Mouse (Mus musculus) ES-Bruce4 (cell line): ENCODE results near the gene Acy3.

ENCODE experiments used
- CTCF ChIP-seq: IDR thresholded peaks from one replicate; pipeline ENCODE4 v1.8.1; 2011; ENCODE audit warnings: low read depth, low read length
- EP300 ChIP-seq: IDR thresholded peaks from 2 replicates; pipeline ENCODE4 v1.6.1; 2011; ENCODE audit warnings: low read depth, low read length; ENCODE audit not compliant: insufficient read depth
- POLR2A ChIP-seq: IDR thresholded peaks from one replicate; pipeline ENCODE4 v1.8.1; 2011; ENCODE audit warnings: low read length; ENCODE audit not compliant: insufficient read depth

DNA sequence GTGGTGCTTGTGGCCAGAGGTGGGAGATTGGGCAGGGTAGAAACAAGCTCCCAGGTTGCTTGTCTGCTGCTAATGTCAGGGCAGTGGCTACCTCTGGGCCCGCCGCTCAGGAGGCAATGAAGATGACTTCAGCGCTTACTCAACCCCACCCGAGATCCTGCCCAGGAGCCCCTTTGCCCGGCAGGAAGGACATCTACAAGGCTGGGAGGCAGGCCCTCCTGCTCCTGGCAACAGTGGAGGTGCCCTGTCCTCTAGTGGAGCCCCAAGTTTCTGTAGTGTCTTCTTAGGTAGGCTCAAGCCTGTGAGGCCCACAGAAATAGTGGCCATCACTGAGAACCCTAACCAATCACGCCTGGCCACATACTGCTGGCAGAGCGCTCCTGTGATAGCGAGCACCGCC is 18.7 kb downstream of the Acy3 start:
- TF ChIP-seq CTCF (no peak), POLR2A (no peak), EP300 (no peak)
